Mouse (Mus musculus) forebrain, embryonic 15.5 days (tissue): ENCODE data around the gene Arhgap17. TPM values are rescaled to one million over a fixed set of nuclear protein-coding genes. Genes with fewer than 3 reads are reported as not detected.

Experiments
- ATAC-seq: fragments of 200-750 bp; cut with Nextera tagmentation; replicated peaks from 2 replicates; pipeline ENCODE4 v1.8.0; 2017; ENCODE audit warnings: mild to moderate bottlenecking, moderate TSS enrichment, moderate library complexity
- H3K27ac ChIP-seq: fragments of 300-500 bp; sonication (generic); replicated peaks from 2 replicates; pipeline ENCODE4 v1.5.1; 2015; ENCODE audit warnings: mild to moderate bottlenecking, inconsistent platforms
- H3K27me3 ChIP-seq: fragments of 300-500 bp; sonication (generic); 2 replicates; pipeline ENCODE4 v1.6.1; 2015; ENCODE audit warnings: inconsistent platforms
- H3K36me3 ChIP-seq: fragments of 300-500 bp; sonication (generic); 2 replicates; pipeline ENCODE4 v1.6.1; 2015; ENCODE audit warnings: mild to moderate bottlenecking, inconsistent platforms
- H3K4me1 ChIP-seq: fragments of 300-500 bp; sonication (generic); 2 replicates; pipeline ENCODE4 v1.6.1; 2015; ENCODE audit warnings: inconsistent platforms
- H3K4me2 ChIP-seq: fragments of 300-500 bp; sonication (generic); replicated peaks from 2 replicates; pipeline ENCODE4 v1.6.1; 2015; ENCODE audit warnings: mild to moderate bottlenecking, inconsistent platforms
- H3K4me3 ChIP-seq: fragments of 300-500 bp; sonication (generic); 2 replicates; pipeline ENCODE4 v1.5.1; 2015; ENCODE audit warnings: mild to moderate bottlenecking, inconsistent platforms
- H3K9ac ChIP-seq: fragments of 300-500 bp; sonication (generic); replicated peaks from 2 replicates; pipeline ENCODE4 v1.6.1; 2015; ENCODE audit warnings: mild to moderate bottlenecking, inconsistent platforms
- H3K9me3 ChIP-seq: fragments of 300-500 bp; sonication (generic); 2 replicates; pipeline ENCODE4 v1.6.1; 2016; ENCODE audit warnings: inconsistent platforms
- WGBS: fragments of 180-500 bp; shearing (Covaris S2); methylation state at CpG from one replicate; pipeline ENCODE4 v1.1.7; 2015; ENCODE audit warnings: mixed read lengths; 5-methylcytosine and 5-hydroxymethylcytosine counted together
- polyA plus RNA-seq: library from polyadenylated mRNA; unstranded; fragments of >200 nt; fragmentation: Nextera tagmentation; extraction: Ambion mirVana; gene quantifications from 2 replicates; pipeline ENCODE4 v1.2.1, GENCODE M21; 2015

Gene Arhgap17
- 10.1 and 10.3 TPM in 2 replicates for polyA plus RNA-seq

DNA sequence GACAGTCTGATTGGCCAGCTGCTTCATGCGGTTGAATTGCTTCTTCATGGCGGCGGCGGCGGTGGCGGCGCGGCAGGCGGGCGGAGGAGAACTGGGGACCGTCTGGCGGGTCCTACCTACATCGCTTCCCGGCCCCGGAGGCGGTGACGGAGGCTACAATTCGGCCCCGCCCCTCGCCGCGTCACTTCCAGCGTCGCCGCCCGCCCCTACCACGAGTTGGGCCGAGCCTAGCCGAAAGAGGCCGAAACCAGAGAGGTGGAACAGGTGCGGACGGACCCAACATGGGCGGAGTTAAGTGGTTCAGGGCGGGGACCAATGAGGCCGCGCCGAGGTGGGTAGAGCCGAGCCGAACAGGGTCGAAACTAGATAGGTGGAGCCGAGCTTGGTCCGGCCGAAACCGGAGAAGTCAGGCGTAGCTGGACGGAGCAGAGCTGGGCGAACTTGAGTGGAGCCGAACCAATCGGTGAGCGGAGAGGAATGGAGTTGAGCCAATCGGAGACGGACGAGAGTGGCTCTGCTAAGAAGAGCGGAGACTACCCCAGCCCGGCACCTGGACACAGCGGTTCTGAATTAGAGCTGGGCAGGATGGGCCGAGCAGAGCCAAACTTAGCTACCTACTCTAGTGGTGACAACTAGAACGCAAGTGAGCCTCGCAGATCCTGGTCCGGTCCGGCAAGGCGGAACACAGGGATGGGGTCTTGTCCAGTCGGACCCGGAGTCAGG, at the start of gene Arhgap17, which contains the start of gene Lcmt1:
Arhgap17 (minus strand) TSS at position 157 of the 723 bp plus-strand sequence.
Lcmt1 (plus strand) TSS at position 26 of the 723 bp plus-strand sequence.
- H3K36me3 ChIP-seq = no peaks in the 10 kb centered on the region
- peak; percentile 98 for ATAC-seq
- WGBS = under 1% methylated on average over 61 of the region's 64 CpGs

GRCm38 (mm10) chr7:123417661-123418060, 47.9 kb upstream of the Arhgap17 start:
- no peaks in the 10 kb centered on the region for H3K27me3 ChIP-seq
- no peak overlapping the region for H3K4me3 ChIP-seq
- ATAC-seq = no peak
- 81% methylated on average over 3 of the region's 3 CpGs for WGBS
- H3K9ac ChIP-seq = no peak overlapping the region
- H3K27ac ChIP-seq = no peak overlapping the region
- H3K36me3 ChIP-seq = peaks cover 26% of the 10 kb centered on the region
- H3K4me2 ChIP-seq = no peak overlapping the region
- no peaks in the 10 kb centered on the region for H3K9me3 ChIP-seq
- H3K4me1 ChIP-seq = 0 out of 2 replicates have a peak, but pooled peaks cover 4% of the 10 kb centered on the region

More for the DNA sequence above, at the start of gene Arhgap17, which contains the start of gene Lcmt1:
- H3K4me2 ChIP-seq = peak within 1 kb of the TSS; percentile 83
- H3K27me3 ChIP-seq = no peaks in the 10 kb centered on the region
- H3K4me1 ChIP-seq = peaks cover 35% of the 10 kb centered on the region
- H3K27ac ChIP-seq = peak within 1 kb of the TSS; percentile 84
- peak within 1 kb of the TSS; percentile 65 for H3K9ac ChIP-seq
- no peaks in the 10 kb centered on the region for H3K9me3 ChIP-seq
- peak within 1 kb of the TSS; percentile 60 for H3K4me3 ChIP-seq

- Histone ChIP-seq H3K4me1 (0 out of 2 replicates have a peak, but pooled peaks cover 4% of the 10 kb centered on the region), H3K27me3 (no peaks in the 10 kb centered on the region)
Observed at GRCm38 (mm10) chr7:123416803-123417202, 47.1 kb upstream of the Arhgap17 start.

DNA sequence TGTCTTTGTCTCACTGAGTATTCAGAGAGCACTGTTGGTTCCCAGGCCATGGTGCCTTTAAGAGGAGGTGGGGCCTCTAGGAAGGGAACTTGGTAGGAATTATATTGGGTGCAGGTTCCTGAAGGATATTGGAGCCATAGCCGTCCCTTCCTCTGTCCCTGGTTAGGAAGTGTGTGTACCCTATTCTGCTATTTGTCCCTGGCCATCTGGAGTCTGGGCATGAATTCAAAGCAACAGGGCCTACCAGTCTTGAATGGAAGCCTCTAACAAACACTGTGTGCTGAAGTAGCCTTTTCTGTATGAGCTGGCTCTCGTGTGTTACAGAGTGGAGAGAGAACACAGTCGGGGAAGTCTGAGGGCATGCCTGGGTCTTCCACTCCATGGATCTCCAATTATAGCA, 42.4 kb upstream of the Arhgap17 start:
- Histone ChIP-seq H3K27ac (no peak overlapping the region), H3K4me1 (no peaks in the 10 kb centered on the region), H3K36me3 (peaks cover 10% of the 10 kb centered on the region; the same call in 1 of the 2 replicates), H3K9ac (no peak overlapping the region), H3K9me3 (no peaks in the 10 kb centered on the region), H3K4me2 (no peak overlapping the region), H3K4me3 (no peak overlapping the region), H3K27me3 (no peaks in the 10 kb centered on the region)
- WGBS = 54% methylated on average over 3 of the region's 3 CpGs
- ATAC-seq = no peak

More at GRCm38 (mm10) chr7:123416803-123417202, 47.1 kb upstream of the Arhgap17 start:
- no peak overlapping the region for H3K4me3 ChIP-seq
- H3K9me3 ChIP-seq = no peaks in the 10 kb centered on the region
- H3K4me2 ChIP-seq = no peak overlapping the region
- 91% methylated on average over 4 of the region's 4 CpGs for WGBS
- no peak overlapping the region for H3K27ac ChIP-seq
- no peak for ATAC-seq
- no peak overlapping the region for H3K9ac ChIP-seq
- H3K36me3 ChIP-seq = peaks cover 17% of the 10 kb centered on the region

DNA sequence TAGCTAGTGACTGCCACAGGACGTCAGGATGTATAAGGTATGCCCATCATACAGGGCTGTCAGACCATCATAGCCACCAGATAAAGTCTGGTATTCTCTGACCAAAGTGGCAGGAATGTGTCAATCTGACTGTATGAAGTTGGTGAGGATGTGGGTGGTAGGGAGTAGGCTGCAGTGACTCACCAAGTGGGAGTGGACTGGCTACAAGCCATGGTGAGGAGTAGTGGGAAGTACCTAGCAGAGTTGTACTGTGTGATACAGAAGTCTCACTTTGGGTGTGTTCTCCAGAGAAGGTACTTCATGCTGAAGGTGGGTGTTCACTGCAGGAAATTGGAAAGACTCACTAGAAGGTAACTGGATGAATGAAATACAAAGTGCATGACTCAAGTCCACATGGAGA, 41.4 kb upstream of the Arhgap17 start:
- ATAC-seq = no peak
- Histone ChIP-seq H3K4me2 (no peak overlapping the region), H3K9ac (no peak overlapping the region), H3K4me1 (no peaks in the 10 kb centered on the region), H3K4me3 (no peak overlapping the region), H3K27ac (no peak overlapping the region), H3K27me3 (no peaks in the 10 kb centered on the region), H3K9me3 (no peaks in the 10 kb centered on the region), H3K36me3 (peaks cover 10% of the 10 kb centered on the region; the same call in 1 of the 2 replicates)
- 88% methylated on average over 1 of the region's 1 CpGs for WGBS

GRCm38 (mm10) chr7:123410502-123410901, 40.8 kb upstream of the Arhgap17 start:
- peaks cover 10% of the 10 kb centered on the region; the same call in 1 of the 2 replicates for H3K36me3 ChIP-seq
- ATAC-seq = no peak
- H3K4me3 ChIP-seq = no peak overlapping the region
- H3K4me2 ChIP-seq = no peak overlapping the region
- H3K27me3 ChIP-seq = no peaks in the 10 kb centered on the region
- no peak overlapping the region for H3K27ac ChIP-seq
- no peaks in the 10 kb centered on the region for H3K4me1 ChIP-seq
- 92% methylated on average over 7 of the region's 7 CpGs for WGBS
- H3K9ac ChIP-seq = no peak overlapping the region
- no peaks in the 10 kb centered on the region for H3K9me3 ChIP-seq

DNA sequence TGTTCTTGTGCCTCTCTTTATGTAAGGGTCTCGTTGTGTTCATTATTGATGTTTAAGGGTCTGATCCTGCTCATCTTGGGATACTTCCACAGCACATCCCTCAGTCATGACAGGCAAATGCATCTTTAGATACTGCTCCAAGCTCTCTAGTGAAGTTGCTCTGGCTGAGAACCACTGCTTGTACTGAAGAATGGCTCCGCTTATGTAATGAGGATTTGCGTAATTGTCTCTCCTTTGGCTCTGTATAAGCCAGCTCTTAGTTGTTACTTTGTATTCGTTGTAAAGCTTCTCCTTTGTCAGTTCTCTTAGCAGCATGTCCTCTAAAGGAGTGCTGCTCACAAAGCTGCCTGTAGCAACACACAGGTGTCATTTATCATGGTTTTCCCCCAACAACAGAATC, 37.3 kb upstream of the Arhgap17 start:
- H3K4me1 ChIP-seq = no peaks in the 10 kb centered on the region
- H3K4me2 ChIP-seq = no peak overlapping the region
- H3K27ac ChIP-seq = no peak overlapping the region
- H3K27me3 ChIP-seq = no peaks in the 10 kb centered on the region
- no peak overlapping the region for H3K4me3 ChIP-seq
- no peak overlapping the region for H3K9ac ChIP-seq
- no peaks in the 10 kb centered on the region for H3K9me3 ChIP-seq
- WGBS = 72% methylated on average over 4 of the region's 4 CpGs
- peaks cover 31% of the 10 kb centered on the region for H3K36me3 ChIP-seq
- no peak for ATAC-seq

- 93% methylated on average over 3 of the region's 3 CpGs for WGBS
Observed at GRCm38 (mm10) chr7:123405619-123406018, 35.9 kb upstream of the Arhgap17 start.

GRCm38 (mm10) chr7:123404198-123404597, 34.5 kb upstream of the Arhgap17 start:
- Histone ChIP-seq H3K9ac (no peak overlapping the region), H3K36me3 (peaks cover 26% of the 10 kb centered on the region), H3K27ac (no peak overlapping the region), H3K9me3 (no peaks in the 10 kb centered on the region), H3K4me1 (peaks cover 8% of the 10 kb centered on the region), H3K4me3 (no peak overlapping the region), H3K27me3 (no peaks in the 10 kb centered on the region), H3K4me2 (no peak overlapping the region)
- ATAC-seq = no peak
- 86% methylated on average over 6 of the region's 6 CpGs for WGBS

More at GRCm38 (mm10) chr7:123405619-123406018, 35.9 kb upstream of the Arhgap17 start:
- no peak for ATAC-seq
- Histone ChIP-seq H3K4me2 (no peak overlapping the region), H3K9ac (no peak overlapping the region), H3K4me3 (no peak overlapping the region), H3K27me3 (no peaks in the 10 kb centered on the region), H3K9me3 (no peaks in the 10 kb centered on the region), H3K27ac (no peak overlapping the region), H3K4me1 (peaks cover 8% of the 10 kb centered on the region), H3K36me3 (peaks cover 26% of the 10 kb centered on the region)

DNA sequence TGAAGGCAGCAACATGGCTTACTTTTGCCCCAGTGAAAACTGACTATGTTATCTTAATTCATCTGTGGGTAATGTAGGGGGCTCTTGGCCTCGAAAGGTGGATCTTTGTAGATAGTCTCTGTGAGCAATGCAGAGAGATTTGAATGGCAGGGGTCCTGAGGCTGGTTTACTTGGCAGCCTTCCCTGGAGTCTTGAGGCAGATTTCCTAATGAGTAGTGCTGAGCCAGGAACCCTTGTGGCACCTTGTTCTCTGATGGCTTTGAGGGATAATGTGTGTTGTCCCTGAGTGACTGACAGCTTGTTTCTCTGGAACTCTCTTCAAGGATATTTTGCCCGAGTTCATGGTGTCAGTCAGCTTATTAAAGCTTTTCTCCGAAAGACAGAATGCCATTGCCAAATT, 31.4 kb upstream of the Arhgap17 start:
- H3K27me3 ChIP-seq = no peaks in the 10 kb centered on the region
- H3K27ac ChIP-seq = no peak overlapping the region
- H3K9me3 ChIP-seq = no peaks in the 10 kb centered on the region
- peaks cover 8% of the 10 kb centered on the region for H3K4me1 ChIP-seq
- WGBS = 41% methylated on average over 3 of the region's 3 CpGs
- peaks cover 26% of the 10 kb centered on the region for H3K36me3 ChIP-seq
- no peak overlapping the region for H3K4me3 ChIP-seq
- no peak overlapping the region for H3K9ac ChIP-seq
- ATAC-seq = no peak
- no peak overlapping the region for H3K4me2 ChIP-seq

- no peak overlapping the region for H3K27ac ChIP-seq
- no peak overlapping the region for H3K4me2 ChIP-seq
- no peak for ATAC-seq
- H3K9ac ChIP-seq = no peak overlapping the region
- no peaks in the 10 kb centered on the region for H3K9me3 ChIP-seq
- peaks cover 18% of the 10 kb centered on the region for H3K36me3 ChIP-seq
- whole genome bisulfite sequencing = 82% methylated on average over 4 of the region's 4 CpGs
- no peaks in the 10 kb centered on the region for H3K27me3 ChIP-seq
- peaks cover 8% of the 10 kb centered on the region for H3K4me1 ChIP-seq
- H3K4me3 ChIP-seq = no peak overlapping the region
Observed at GRCm38 (mm10) chr7:123399286-123399685, 29.6 kb upstream of the Arhgap17 start.

DNA sequence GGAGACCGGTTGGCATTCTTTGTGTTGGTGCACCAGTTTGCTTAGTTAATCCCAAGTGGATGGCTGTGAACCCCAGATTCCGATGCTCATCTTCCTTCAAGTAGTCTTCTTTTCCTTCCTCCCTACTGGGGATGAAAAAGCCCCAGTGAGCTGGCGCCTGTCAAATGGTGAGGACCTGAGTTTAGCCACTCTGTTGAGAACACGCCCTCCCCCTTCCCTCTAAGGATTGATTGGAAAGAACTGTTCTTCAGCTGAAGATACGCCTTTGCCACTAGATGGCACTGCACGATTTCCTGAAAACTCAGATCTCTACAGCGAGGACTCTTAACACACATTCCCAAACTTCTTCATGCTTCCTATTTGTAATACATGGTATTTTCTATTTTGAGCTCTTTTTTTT, 29.1 kb upstream of the Arhgap17 start:
- H3K36me3 ChIP-seq = peaks cover 13% of the 10 kb centered on the region
- H3K27me3 ChIP-seq = no peaks in the 10 kb centered on the region
- no peak overlapping the region for H3K4me3 ChIP-seq
- no peak overlapping the region for H3K27ac ChIP-seq
- WGBS = 25% methylated on average over 7 of the region's 7 CpGs
- H3K4me2 ChIP-seq = no peak overlapping the region
- H3K9ac ChIP-seq = no peak overlapping the region
- peak; percentile 61 for ATAC-seq
- H3K4me1 ChIP-seq = peaks cover 8% of the 10 kb centered on the region
- H3K9me3 ChIP-seq = no peaks in the 10 kb centered on the region
